Mouse (Mus musculus) hindbrain, embryonic 14.5 days (tissue): ENCODE results near the gene Ttc28. TPM values are rescaled to one million over a fixed set of nuclear protein-coding genes. Genes with fewer than 3 reads are reported as not detected.

Source experiments
- ATAC-seq: fragments of 200-750 bp; cut with Nextera tagmentation; 2 replicates; pipeline ENCODE4 v1.8.0; 2017; ENCODE audit warnings: moderate number of reproducible peaks, mild to moderate bottlenecking, moderate TSS enrichment, moderate library complexity; ENCODE audit not compliant: low FRiP score
- DNase-seq: peaks from one replicate; pipeline ENCODE4 v3.0.0-alpha.2; 2015; ENCODE audit warnings: low spot score
- H3K27ac ChIP-seq: fragments of 300-500 bp; sonication (generic); 2 replicates; pipeline ENCODE4 v1.5.1; 2014; ENCODE audit warnings: mild to moderate bottlenecking, moderate library complexity
- H3K27me3 ChIP-seq: fragments of 300-500 bp; sonication (generic); 2 replicates; pipeline ENCODE4 v1.6.1; 2014; ENCODE audit warnings: mild to moderate bottlenecking, low read length, mixed read lengths; ENCODE audit not compliant: control insufficient read depth, insufficient read depth
- H3K36me3 ChIP-seq: fragments of 300-500 bp; sonication (generic); replicated peaks from 2 replicates; pipeline ENCODE4 v1.6.1; 2014; ENCODE audit not compliant: control insufficient read depth, insufficient read depth
- H3K4me1 ChIP-seq: fragments of 300-500 bp; sonication (generic); replicated peaks from 2 replicates; pipeline ENCODE4 v1.6.1; 2014; ENCODE audit warnings: antibody characterized with exemption, low read length, mixed read lengths; ENCODE audit not compliant: control insufficient read depth, insufficient read depth
- H3K4me2 ChIP-seq: fragments of 300-500 bp; sonication (generic); replicated peaks from 2 replicates; pipeline ENCODE4 v1.6.1; 2014; ENCODE audit warnings: mild to moderate bottlenecking, moderate library complexity
- H3K4me3 ChIP-seq: fragments of 300-500 bp; sonication (generic); replicated peaks from 2 replicates; pipeline ENCODE4 v1.5.1; 2014; ENCODE audit warnings: mild to moderate bottlenecking, low read length
- H3K9ac ChIP-seq: fragments of 300-500 bp; sonication (generic); 2 replicates; pipeline ENCODE4 v1.6.1; 2014
- H3K9me3 ChIP-seq: fragments of 300-500 bp; sonication (generic); 2 replicates; pipeline ENCODE4 v1.6.1; 2016; ENCODE audit warnings: low read length; ENCODE audit not compliant: control insufficient read depth
- WGBS: fragments of 180-500 bp; shearing (Covaris S2); extraction: QIAGEN DNeasy Blood & Tissue Kit; methylation state at CpG from one replicate; pipeline ENCODE4 v1.1.7; 2014; 5-methylcytosine and 5-hydroxymethylcytosine counted together
- polyA plus RNA-seq: library from polyadenylated mRNA; unstranded; fragments of >200 nt; fragmentation: Nextera tagmentation; extraction: Ambion mirVana; gene quantifications from 2 replicates; pipeline ENCODE4 v1.2.1, GENCODE M21; 2014

Gene Ttc28
- polyA plus RNA-seq, 1 experiment from 2014 or later, result 30.0 TPM

DNA sequence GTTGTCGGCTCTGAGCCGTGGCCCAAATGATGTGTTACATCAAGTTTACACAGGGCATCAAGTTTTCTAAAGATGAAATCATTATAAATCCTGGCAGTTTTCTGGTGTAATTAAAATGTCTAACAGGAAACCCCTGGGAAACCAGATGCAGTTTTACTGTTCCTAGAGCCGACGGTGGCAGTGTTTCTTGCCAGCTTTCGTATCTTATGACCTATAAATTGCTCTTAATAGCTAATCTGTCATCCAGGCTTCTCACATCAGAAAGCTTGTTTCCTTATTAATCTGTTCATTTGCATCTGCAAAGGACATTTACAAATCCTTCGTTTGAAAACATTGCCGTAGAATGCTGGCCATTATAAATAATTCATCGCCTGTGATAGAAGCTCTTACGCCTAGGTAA is 296.2 kb downstream of the Ttc28 start:
- no peak overlapping the region for H3K4me3 ChIP-seq
- no peak overlapping the region for H3K9ac ChIP-seq
- no peaks in the 10 kb centered on the region for H3K36me3 ChIP-seq
- H3K27me3 ChIP-seq, result no peaks in the 10 kb centered on the region
- WGBS, result 34% methylated on average over 9 of the region's 9 CpGs
- DNase-seq, result no peak
- H3K4me2 ChIP-seq, result no peak overlapping the region
- H3K27ac ChIP-seq, result peak overlapping the region; percentile 38
- no peak for ATAC-seq
- no peaks in the 10 kb centered on the region for H3K9me3 ChIP-seq
- peaks cover 59% of the 10 kb centered on the region for H3K4me1 ChIP-seq

DNA sequence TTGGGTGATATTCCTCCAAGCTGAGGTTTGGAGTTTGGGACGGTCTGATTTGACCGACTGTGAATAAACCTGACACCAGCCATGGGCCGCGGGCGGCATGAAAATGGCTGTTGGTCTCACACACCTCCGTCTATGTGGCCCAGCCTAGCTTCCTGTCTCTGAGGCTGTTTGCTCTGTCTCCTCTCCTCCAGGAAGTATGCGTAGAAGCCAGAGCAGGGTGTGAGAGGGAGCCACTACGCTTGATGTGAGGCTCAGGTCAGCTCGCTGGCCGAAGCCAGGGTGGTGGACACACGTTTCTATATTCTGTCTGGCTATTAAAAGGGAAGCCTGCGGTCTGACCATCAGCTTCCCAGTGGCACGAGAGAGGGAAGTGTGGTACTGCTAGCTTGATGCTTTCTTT is 296.8 kb downstream of the Ttc28 start:
- H3K27ac ChIP-seq, result peak overlapping the region; percentile 18; the same call in 1 of the 2 replicates
- H3K27me3 ChIP-seq, result no peaks in the 10 kb centered on the region
- no peak overlapping the region for H3K4me3 ChIP-seq
- H3K4me1 ChIP-seq, result peaks cover 65% of the 10 kb centered on the region
- H3K36me3 ChIP-seq, result no peaks in the 10 kb centered on the region
- ATAC-seq (no peak), DNase-seq (no peak)
- H3K4me2 ChIP-seq, result no peak overlapping the region
- H3K9ac ChIP-seq, result peak overlapping the region; percentile 31; the same call in 1 of the 2 replicates
- 84% methylated on average over 13 of the region's 13 CpGs for WGBS
- H3K9me3 ChIP-seq, result no peaks in the 10 kb centered on the region

DNA sequence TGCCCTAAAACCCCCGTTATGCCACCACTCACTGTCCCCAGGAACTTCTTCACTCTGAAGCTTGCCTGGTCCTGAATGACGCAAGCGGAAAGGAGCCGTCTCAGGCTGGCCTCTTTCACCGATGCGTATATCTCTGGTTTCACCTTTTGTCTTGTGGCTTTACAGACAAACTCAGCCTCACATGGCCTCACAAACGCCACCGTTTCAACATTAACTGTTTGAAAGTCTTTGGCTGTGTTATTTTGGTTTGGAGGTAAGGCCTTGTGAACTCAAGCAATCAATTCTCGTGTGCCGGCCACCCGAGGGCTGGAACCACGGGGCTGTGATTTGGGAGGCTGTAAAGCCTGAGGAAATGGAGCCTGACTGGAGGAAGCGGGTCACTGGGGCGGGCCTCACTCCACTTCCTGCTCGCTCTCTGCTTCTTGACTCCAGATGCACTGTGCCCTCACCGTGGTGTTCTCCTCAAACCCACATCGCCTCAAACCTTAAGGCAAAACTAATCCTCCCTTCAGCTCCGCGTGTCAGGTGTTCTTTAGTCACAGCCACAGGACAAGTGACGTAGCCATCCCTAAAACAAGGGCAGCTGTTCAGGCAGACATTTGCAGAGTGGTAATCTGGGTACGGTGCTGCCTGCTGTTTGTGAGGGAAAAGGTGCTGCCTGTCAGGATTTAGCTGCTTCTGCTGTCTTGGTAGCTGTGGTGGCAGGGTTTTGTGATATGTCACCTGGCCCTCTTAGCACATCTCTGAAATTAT is 298.9 kb downstream of the Ttc28 start:
- WGBS, result 54% methylated on average over 21 of the region's 21 CpGs
- peaks cover 72% of the 10 kb centered on the region for H3K4me1 ChIP-seq
- H3K27me3 ChIP-seq, result no peaks in the 10 kb centered on the region
- H3K9ac ChIP-seq, result no peak overlapping the region; the same call in 1 of the 2 replicates
- no peak overlapping the region for H3K4me2 ChIP-seq
- H3K4me3 ChIP-seq, result no peak overlapping the region
- H3K9me3 ChIP-seq, result no peaks in the 10 kb centered on the region
- ATAC-seq (no peak), DNase-seq (no peak)
- peak overlapping the region; percentile 77 for H3K27ac ChIP-seq
- peaks cover 1% of the 10 kb centered on the region; the same call in 1 of the 2 replicates for H3K36me3 ChIP-seq

DNA sequence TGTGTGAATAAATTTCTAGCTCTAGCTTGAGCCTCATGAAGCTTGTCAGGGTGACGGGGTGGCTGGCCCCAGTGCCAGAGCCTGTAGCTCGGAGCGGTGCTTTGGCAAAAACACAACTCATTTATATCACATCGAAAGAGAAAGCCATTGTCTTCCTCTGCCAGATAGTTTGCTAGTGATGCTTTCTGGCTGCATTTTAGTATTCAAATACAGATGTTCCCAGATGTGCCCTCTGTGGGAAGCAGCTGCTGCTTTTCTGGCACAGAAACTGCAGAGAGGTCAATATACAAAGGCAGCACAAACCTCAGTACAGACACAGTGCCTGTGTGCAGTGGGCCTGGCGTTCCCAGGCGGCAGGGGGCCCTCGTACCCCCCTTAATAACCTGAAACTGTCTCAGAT is 300.0 kb downstream of the Ttc28 start:
- ATAC-seq (no peak), DNase-seq (no peak)
- peaks cover 72% of the 10 kb centered on the region for H3K4me1 ChIP-seq
- WGBS, result 26% methylated on average over 7 of the region's 7 CpGs
- no peak overlapping the region for H3K4me2 ChIP-seq
- H3K4me3 ChIP-seq, result no peak overlapping the region
- peak overlapping the region; percentile 77 for H3K27ac ChIP-seq
- H3K9ac ChIP-seq, result peak overlapping the region; percentile 40; the same call in 1 of the 2 replicates
- H3K9me3 ChIP-seq, result no peaks in the 10 kb centered on the region
- no peaks in the 10 kb centered on the region for H3K27me3 ChIP-seq
- peaks cover 6% of the 10 kb centered on the region; the same call in 1 of the 2 replicates for H3K36me3 ChIP-seq

DNA sequence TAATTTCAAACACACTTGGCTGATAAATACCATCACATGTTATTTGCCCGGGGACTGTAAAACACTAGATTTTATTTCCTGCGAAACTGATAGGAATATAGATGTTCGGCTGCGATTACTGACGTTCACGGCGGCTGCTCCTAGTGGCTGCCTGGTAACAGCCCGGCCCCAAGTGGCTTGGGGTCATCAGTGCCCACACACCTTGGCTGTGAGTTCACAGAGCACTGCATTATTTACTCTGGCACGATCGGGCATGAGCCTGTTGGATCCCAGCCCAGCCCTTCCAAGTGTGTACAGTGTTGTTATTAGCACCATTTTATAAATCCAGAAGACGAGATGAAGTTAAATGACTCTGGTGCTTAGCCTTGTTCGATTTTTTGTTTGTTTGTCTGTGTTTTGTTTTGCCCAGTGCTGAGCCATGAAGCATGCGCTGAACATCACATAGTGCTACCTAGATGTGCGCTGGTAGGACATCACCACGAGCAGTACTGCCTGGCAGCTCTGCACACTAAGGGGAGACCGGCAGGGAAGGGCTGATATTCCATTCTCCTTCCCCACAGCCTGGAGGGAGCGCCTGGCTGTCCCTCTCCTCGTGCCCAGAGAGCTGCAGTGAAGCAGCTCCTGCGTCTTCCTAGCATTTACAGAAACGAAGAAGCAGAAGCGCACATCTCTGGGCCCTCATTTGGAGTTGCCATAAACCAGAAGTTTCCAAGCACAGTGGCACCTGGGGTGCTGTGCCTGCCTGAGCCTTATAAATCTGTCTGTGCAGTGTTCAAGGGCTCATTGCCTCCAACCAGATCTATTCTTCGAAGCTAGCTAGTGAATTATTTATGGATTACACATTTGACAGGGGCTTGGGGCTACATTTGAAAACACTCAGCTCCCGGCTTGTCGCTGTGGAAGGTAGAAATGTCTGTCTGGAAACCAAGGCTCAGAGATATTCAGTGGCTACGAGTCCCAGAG is 300.8 kb downstream of the Ttc28 start:
- Histone ChIP-seq H3K27ac (peak overlapping the region; percentile 77), H3K27me3 (no peaks in the 10 kb centered on the region), H3K4me2 (no peak overlapping the region), H3K9me3 (no peaks in the 10 kb centered on the region), H3K4me1 (peaks cover 66% of the 10 kb centered on the region), H3K36me3 (peaks cover 6% of the 10 kb centered on the region; the same call in 1 of the 2 replicates), H3K9ac (peak overlapping the region; percentile 40), H3K4me3 (no peak overlapping the region)
- no peak for ATAC-seq
- WGBS, result 35% methylated on average over 25 of the region's 25 CpGs
- DNase-seq, result no peak

DNA sequence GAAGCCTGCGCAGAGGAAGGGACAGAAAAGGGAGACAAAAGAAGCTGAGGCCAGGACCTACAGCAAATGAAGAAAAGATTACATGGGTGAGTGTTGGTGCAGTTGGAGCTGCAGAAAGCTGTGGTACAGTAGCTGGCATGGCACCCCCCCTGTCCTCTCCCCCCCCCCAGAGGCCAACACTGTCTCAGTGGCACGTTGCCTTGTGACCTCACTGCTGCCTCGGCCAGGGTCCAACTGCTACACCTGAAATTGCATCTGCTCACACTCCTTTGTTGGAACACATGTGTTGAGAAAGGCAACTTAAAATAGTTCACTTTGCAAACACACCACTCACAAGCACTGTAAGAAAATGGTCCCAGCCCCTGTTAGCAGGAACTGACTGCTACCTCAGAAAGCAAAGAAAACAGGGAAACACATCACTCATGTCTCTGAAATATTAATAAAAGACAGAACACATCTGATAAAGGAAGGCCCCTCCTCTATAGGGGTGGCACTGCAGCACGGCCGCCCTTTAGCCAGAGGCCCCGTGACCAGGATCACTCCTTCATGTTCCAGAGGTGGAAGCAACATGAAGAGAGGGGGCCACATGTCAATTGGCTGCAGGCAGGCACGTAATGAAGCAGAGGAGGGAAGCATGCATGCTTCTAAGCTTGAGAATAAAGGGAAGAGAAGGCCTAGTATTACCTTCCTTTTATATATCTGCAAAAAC is 301.8 kb downstream of the Ttc28 start:
- ATAC-seq, result no peak
- Histone ChIP-seq H3K9ac (peak overlapping the region; percentile 40), H3K27ac (peak overlapping the region; percentile 77), H3K9me3 (no peaks in the 10 kb centered on the region), H3K36me3 (peaks cover 6% of the 10 kb centered on the region; the same call in 1 of the 2 replicates), H3K27me3 (no peaks in the 10 kb centered on the region), H3K4me3 (no peak overlapping the region), H3K4me1 (peaks cover 57% of the 10 kb centered on the region), H3K4me2 (no peak overlapping the region)
- 72% methylated on average over 7 of the region's 7 CpGs for WGBS
- DNase-seq, result no peak

DNA sequence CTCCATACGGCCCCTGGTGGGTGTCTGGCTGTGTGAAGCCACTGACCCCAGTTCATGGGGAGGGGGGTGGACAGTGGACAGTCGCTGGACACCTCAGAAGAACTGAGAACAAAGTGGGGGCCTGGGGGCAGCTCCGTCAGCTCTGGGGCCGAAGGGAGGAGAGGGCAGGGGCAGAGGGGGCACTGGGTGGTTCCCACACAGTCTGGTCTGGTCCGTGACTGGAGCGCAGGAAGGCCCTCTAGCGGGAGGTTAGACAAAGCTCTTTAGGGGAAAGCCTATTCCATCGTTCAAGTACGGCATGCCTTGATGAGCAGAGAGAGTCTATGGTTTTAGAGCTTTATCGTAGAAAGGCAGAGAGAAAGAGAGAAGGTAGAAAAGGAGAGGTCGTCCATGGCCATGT is 307.0 kb downstream of the Ttc28 start:
- no peak for DNase-seq
- Histone ChIP-seq H3K9ac (no peak overlapping the region), H3K4me3 (no peak overlapping the region), H3K36me3 (peaks cover 6% of the 10 kb centered on the region; the same call in 1 of the 2 replicates), H3K4me1 (peaks cover 24% of the 10 kb centered on the region), H3K27ac (no peak overlapping the region), H3K4me2 (no peak overlapping the region), H3K9me3 (no peaks in the 10 kb centered on the region), H3K27me3 (no peaks in the 10 kb centered on the region)
- WGBS, result 39% methylated on average over 11 of the region's 11 CpGs
- no peak for ATAC-seq

DNA sequence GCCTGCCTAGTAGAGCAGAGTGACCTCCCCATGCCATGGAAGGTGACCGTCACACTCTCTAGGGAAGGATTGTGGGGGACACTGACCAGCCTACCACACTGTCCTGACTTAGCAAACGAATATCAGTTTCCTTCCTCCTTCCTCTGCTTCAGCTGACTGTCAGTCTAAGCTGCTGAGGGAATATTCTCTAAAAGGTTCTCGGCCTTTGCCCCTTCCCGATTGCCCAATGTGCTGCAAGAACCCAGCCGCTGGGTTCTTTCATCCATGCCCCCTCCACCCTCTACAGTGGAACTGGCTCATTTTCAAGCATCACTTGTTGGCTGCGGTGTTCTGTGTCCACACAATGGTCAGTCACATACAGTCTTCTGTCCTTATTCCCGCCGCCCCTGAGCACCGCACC is 312.4 kb downstream of the Ttc28 start:
- H3K9ac ChIP-seq, result no peak overlapping the region
- DNase-seq (no peak), ATAC-seq (no peak)
- H3K4me1 ChIP-seq, result peaks cover 43% of the 10 kb centered on the region
- no peak overlapping the region for H3K27ac ChIP-seq
- WGBS, result 86% methylated on average over 9 of the region's 9 CpGs
- no peak overlapping the region for H3K4me3 ChIP-seq
- no peak overlapping the region for H3K4me2 ChIP-seq
- H3K36me3 ChIP-seq, result no peaks in the 10 kb centered on the region
- no peaks in the 10 kb centered on the region for H3K9me3 ChIP-seq
- no peaks in the 10 kb centered on the region for H3K27me3 ChIP-seq
